Mouse (Mus musculus) ES-E14 (cell line): ENCODE results near the gene Gpm6a. TPM values are rescaled to one million over a fixed set of nuclear protein-coding genes. Genes with fewer than 3 reads are reported as not detected.

Source experiments
- DNase-seq: peaks from one replicate; pipeline ENCODE4 v3.0.0-alpha.2; 2013; ENCODE audit warnings: low read depth, low spot score
- H3K27ac ChIP-seq: 2 replicates; pipeline ENCODE4 v1.5.1; 2012; ENCODE audit warnings: low read depth, mild to moderate bottlenecking, low read length, moderate library complexity, mixed read lengths; ENCODE audit not compliant: poor library complexity, insufficient read depth, severe bottlenecking
- H3K36me3 ChIP-seq: 2 replicates; pipeline ENCODE4 v1.6.1; 2012; ENCODE audit warnings: mild to moderate bottlenecking, low read length, moderate library complexity, mixed read lengths; ENCODE audit not compliant: control insufficient read depth, poor library complexity, insufficient read depth, severe bottlenecking
- H3K4me1 ChIP-seq, 2 experiments: fragments of 150-350 bp in 1 of 2; sonication (generic) in 1 of 2; 2 replicates each; pipeline ENCODE4 v1.6.1; 2012; ENCODE audit warnings: low read length in 2 of 2, mild to moderate bottlenecking in 1 of 2, mixed read lengths in 1 of 2; ENCODE audit not compliant: control insufficient read depth in 2 of 2, insufficient read depth in 2 of 2, poor library complexity in 1 of 2
- H3K4me3 ChIP-seq, 2 experiments: fragments of 150-350 bp in 1 of 2; sonication (generic) in 1 of 2; 2 replicates each; pipeline ENCODE4 v1.5.1; 2012; ENCODE audit warnings: low read length in 2 of 2, low read depth in 1 of 2, mild to moderate bottlenecking in 1 of 2, mixed read lengths in 1 of 2; ENCODE audit not compliant: insufficient read depth in 1 of 2, poor library complexity in 1 of 2, severe bottlenecking in 1 of 2
- H3K9ac ChIP-seq: 2 replicates; pipeline ENCODE4 v1.6.1; 2012; ENCODE audit warnings: low read depth, mild to moderate bottlenecking, low read length, mixed read lengths; ENCODE audit not compliant: poor library complexity, insufficient read depth, severe bottlenecking
- H3K9me3 ChIP-seq: fragments of 150-350 bp; sonication (generic); 2 replicates; pipeline ENCODE4 v1.6.1; 2012; ENCODE audit warnings: low read depth, mild to moderate bottlenecking, low read length; ENCODE audit not compliant: control insufficient read depth, insufficient read depth
- CHD2 ChIP-seq: IDR thresholded peaks from 2 replicates; pipeline ENCODE4 v1.6.1; 2014; ENCODE audit warnings: mild to moderate bottlenecking, low read depth, low read length, inconsistent platforms
- HCFC1 ChIP-seq: IDR thresholded peaks from 2 replicates; pipeline ENCODE4 v1.6.1; 2012; ENCODE audit warnings: low read length, inconsistent platforms, borderline replicate concordance; ENCODE audit not compliant: insufficient read depth
- MAFK ChIP-seq: IDR thresholded peaks from 2 replicates; pipeline ENCODE4 v1.6.1; 2014; ENCODE audit warnings: mild to moderate bottlenecking, low read depth, low read length, inconsistent platforms; ENCODE audit not compliant: insufficient read depth
- ZC3H11A ChIP-seq: IDR thresholded peaks from 2 replicates; pipeline ENCODE4 v1.6.1; 2012; ENCODE audit warnings: low read depth, mild to moderate bottlenecking, inconsistent platforms, low read length, borderline replicate concordance
- ZNF384 ChIP-seq: IDR thresholded peaks from 2 replicates; pipeline ENCODE4 v1.6.1; 2012; ENCODE audit warnings: low read depth, low read length, inconsistent platforms
- in situ Hi-C, 2 experiments: fragments of 600-800 bp; cut with MboI; formaldehyde crosslinking; loops; one replicate each; pipeline ENCODE4 v1.15.1; 2025; ENCODE audit warnings: low sequenced_read_pairs in 2 of 2, inconsistent platforms in 1 of 2; ENCODE audit not compliant: unreplicated experiment in 2 of 2
- total RNA-seq: library from RNA; depleted of rRNA; stranded (reverse); fragments of 300-350 nt; gene quantifications from 2 replicates; pipeline ENCODE4 v1.2.3, GENCODE M21; 2012; rRNA removed

The Gpm6a gene
- total RNA-seq, 1 experiment = 0.85 TPM

- TF ChIP-seq ZNF384 = no peak
- no peak for TF ChIP-seq CHD2
- no peak for TF ChIP-seq ZC3H11A
- no peaks in the 10 kb centered on the region for H3K4me1 ChIP-seq
- in situ Hi-C loops = no loop called here
- no peaks in the 10 kb centered on the region for H3K9me3 ChIP-seq
- no peak overlapping the region for H3K9ac ChIP-seq
- no peaks in the 10 kb centered on the region for H3K36me3 ChIP-seq
- no peak overlapping the region for H3K27ac ChIP-seq
- no peak for DNase-seq
- H3K4me3 ChIP-seq = no peak overlapping the region
Observed at GRCm38 (mm10) chr8:55073481-55073880, 118.8 kb downstream of the Gpm6a start.

DNA sequence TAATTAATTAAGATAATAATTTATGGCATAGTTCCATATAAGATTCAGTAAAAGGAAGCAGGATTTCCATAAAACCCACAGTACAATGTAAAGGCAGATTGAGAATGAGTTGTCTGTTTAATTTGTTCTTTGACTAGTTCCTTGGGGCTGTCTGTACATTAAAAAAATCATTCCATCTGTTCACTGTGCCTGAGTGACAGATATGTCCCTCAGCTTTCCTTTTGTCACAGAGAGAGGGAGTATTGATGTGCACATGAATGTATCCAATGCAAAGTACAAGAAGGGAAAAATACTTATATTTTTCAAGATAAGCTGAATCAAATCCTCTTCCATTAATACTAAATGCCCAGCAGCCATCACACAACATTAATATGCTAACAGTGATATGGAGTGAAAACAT, 147.6 kb downstream of the Gpm6a start:
- H3K9ac ChIP-seq = no peak overlapping the region
- H3K9me3 ChIP-seq = no peaks in the 10 kb centered on the region
- in situ Hi-C loops = no loop called here
- TF ChIP-seq MAFK (no peak), ZNF384 (no peak), HCFC1 (no peak), ZC3H11A (no peak), CHD2 (no peak)
- DNase-seq = no peak
- H3K4me1 ChIP-seq = no peaks in the 10 kb centered on the region
- no peak overlapping the region for H3K4me3 ChIP-seq
- H3K27ac ChIP-seq = no peak overlapping the region
- no peaks in the 10 kb centered on the region for H3K36me3 ChIP-seq

GRCm38 (mm10) chr8:55103065-55103464, 148.4 kb downstream of the Gpm6a start:
- H3K9me3 ChIP-seq = no peaks in the 10 kb centered on the region
- in situ Hi-C loops = no loop called here
- no peak overlapping the region for H3K4me3 ChIP-seq
- DNase-seq = no peak
- no peak for TF ChIP-seq CHD2
- H3K9ac ChIP-seq = no peak overlapping the region
- no peaks in the 10 kb centered on the region for H3K4me1 ChIP-seq
- H3K27ac ChIP-seq = no peak overlapping the region
- H3K36me3 ChIP-seq = no peaks in the 10 kb centered on the region

GRCm38 (mm10) chr8:55103891-55104481, 149.3 kb downstream of the Gpm6a start:
- no peak for DNase-seq
- Histone ChIP-seq H3K36me3 (no peaks in the 10 kb centered on the region), H3K27ac (no peak overlapping the region), H3K4me3 (no peak overlapping the region), H3K4me1 (no peaks in the 10 kb centered on the region), H3K9ac (no peak overlapping the region), H3K9me3 (no peaks in the 10 kb centered on the region)
- TF ChIP-seq CHD2 = no peak
- TF ChIP-seq ZNF384 = no peak
- no peak for TF ChIP-seq ZC3H11A
- no peak for TF ChIP-seq HCFC1
- TF ChIP-seq MAFK = no peak
- in situ Hi-C loops = no loop called here

Other genes starting within 250 kb of the Gpm6a start
- gene Wdr17, start 67.7 kb upstream of the Gpm6a start, total RNA-seq = 1.1 and 1.2 TPM in 2 replicates